Mouse (Mus musculus) liver, postnatal 0 days (tissue): Measurements from ENCODE around the gene Inpp5k. TPM values are rescaled to one million over a fixed set of nuclear protein-coding genes. Genes with fewer than 3 reads are reported as not detected.
A peak's percentile ranks its signal among the peaks of the same experiment; 100 is the strongest.

Experiments used
- ATAC-seq: fragments of 200-750 bp; cut with Nextera tagmentation; 2 replicates; pipeline ENCODE4 v1.8.0; 2017; ENCODE audit warnings: mild to moderate bottlenecking, moderate library complexity
- DNase-seq: peaks from one replicate; pipeline ENCODE4 v3.0.0-alpha.2; 2016
- H3K27ac ChIP-seq: fragments of 300-500 bp; sonication (generic); 2 replicates; pipeline ENCODE4 v1.5.1; 2014; ENCODE audit warnings: antibody characterized with exemption, moderate library complexity, mild to moderate bottlenecking, low read depth
- H3K27me3 ChIP-seq: fragments of 300-500 bp; sonication (generic); 2 replicates; pipeline ENCODE4 v1.6.1; 2014; ENCODE audit warnings: low read length, control low read depth, mixed read lengths; ENCODE audit not compliant: insufficient read depth
- H3K36me3 ChIP-seq: fragments of 300-500 bp; sonication (generic); replicated peaks from 2 replicates; pipeline ENCODE4 v1.6.1; 2014; ENCODE audit warnings: mild to moderate bottlenecking, control low read depth, low read length, moderate library complexity, mixed read lengths; ENCODE audit not compliant: insufficient read depth
- H3K4me1 ChIP-seq: fragments of 300-500 bp; sonication (generic); 2 replicates; pipeline ENCODE4 v1.6.1; 2014; ENCODE audit warnings: antibody characterized with exemption, mild to moderate bottlenecking, control low read depth; ENCODE audit not compliant: insufficient read depth
- H3K4me2 ChIP-seq: fragments of 300-500 bp; sonication (generic); 2 replicates; pipeline ENCODE4 v1.6.1; 2014; ENCODE audit warnings: low read depth, mild to moderate bottlenecking, low read length, moderate library complexity, mixed read lengths
- H3K4me3 ChIP-seq: fragments of 300-500 bp; sonication (generic); 2 replicates; pipeline ENCODE4 v1.5.1; 2014; ENCODE audit warnings: low read depth, low read length
- H3K9ac ChIP-seq: fragments of 300-500 bp; sonication (generic); replicated peaks from 2 replicates; pipeline ENCODE4 v1.6.1; 2014; ENCODE audit warnings: mild to moderate bottlenecking, moderate library complexity
- H3K9me3 ChIP-seq: fragments of 300-500 bp; sonication (generic); 2 replicates; pipeline ENCODE4 v1.6.1; 2016; ENCODE audit warnings: mild to moderate bottlenecking, control low read depth, low read length, mixed read lengths
- CTCF ChIP-seq: sonication (generic); IDR thresholded peaks from 2 replicates; pipeline ENCODE4 v1.5.1; 2016; ENCODE audit warnings: antibody characterized with exemption, low read depth
- EP300 ChIP-seq: IDR thresholded peaks from 2 replicates; pipeline ENCODE4 v1.6.1; 2016; ENCODE audit warnings: antibody characterized with exemption, low read depth, mild to moderate bottlenecking
- WGBS: fragments of 180-500 bp; shearing (Covaris S2); extraction: QIAGEN DNeasy Blood & Tissue Kit; methylation state at CpG from one replicate; pipeline ENCODE4 v1.1.7; 2014; ENCODE audit not compliant: insufficient replicate concordance; 5-methylcytosine and 5-hydroxymethylcytosine counted together
- polyA plus RNA-seq: library from polyadenylated mRNA; unstranded; fragments of >200 nt; fragmentation: Nextera tagmentation; extraction: Ambion mirVana; gene quantifications from 2 replicates; pipeline ENCODE4 v1.2.1, GENCODE M21; 2015

The Inpp5k gene
- polyA plus RNA-seq, 1 experiment from 2014 or later = 16.7 TPM

DNA sequence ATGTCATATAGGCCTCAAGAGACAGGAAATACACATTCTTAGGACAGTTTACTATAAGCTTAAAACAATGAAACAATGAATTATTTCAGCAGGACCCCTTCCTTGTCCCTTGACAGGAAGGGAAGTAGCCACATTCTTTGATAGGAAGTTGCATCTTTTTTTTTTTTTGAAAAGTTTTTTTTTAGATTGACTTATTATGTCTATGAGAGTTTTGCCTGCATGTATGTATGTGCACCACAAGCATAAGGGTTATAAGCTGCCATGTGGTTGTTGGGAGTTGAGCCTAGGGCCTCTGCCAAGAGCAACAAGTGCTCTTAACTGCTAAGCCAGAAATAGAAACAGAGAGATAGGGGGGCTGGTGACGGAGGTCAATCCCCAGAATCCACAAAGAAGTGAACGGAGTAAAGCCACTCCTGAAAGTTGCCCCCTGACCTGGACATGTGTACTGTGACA lies 6.7 kb upstream of the Inpp5k start:
- Histone ChIP-seq H3K4me3 (no peak overlapping the region), H3K36me3 (peaks cover 45% of the 10 kb centered on the region), H3K27ac (0 out of 2 replicates have a peak overlapping the region, but pooled peaks have one; percentile 61), H3K27me3 (no peaks in the 10 kb centered on the region), H3K9me3 (no peaks in the 10 kb centered on the region), H3K4me1 (peaks cover 3% of the 10 kb centered on the region; the same call in 1 of the 2 replicates), H3K4me2 (no peak overlapping the region), H3K9ac (no peak overlapping the region)
- DNase-seq (no peak), ATAC-seq (peak; percentile 29; the same call in 1 of the 2 replicates)
- TF ChIP-seq EP300 = no peak
- TF ChIP-seq CTCF = no peak
- WGBS = 29% methylated on average over 2 of the region's 2 CpGs

DNA sequence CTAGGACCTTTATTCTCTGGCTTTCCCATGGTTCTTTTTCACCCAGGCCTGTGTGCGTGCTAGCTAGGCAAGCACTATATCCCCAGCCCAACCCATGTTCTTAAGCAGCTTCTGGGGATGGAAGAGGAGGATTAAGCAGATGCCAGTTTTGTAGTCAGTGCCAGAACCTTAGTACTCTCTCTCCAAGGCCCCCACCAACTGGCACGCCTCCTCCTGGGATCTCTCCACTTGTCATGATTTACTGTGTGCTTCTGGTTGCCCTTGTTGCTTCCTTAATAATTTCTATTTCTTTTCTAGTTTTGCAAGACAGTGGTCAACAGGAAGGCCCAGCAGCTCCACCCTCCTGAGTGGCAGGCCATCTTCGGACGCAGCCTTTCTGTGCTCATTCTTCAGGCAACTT lies 5.0 kb upstream of the Inpp5k start:
- Histone ChIP-seq H3K27ac (no peak overlapping the region), H3K4me3 (no peak overlapping the region), H3K27me3 (no peaks in the 10 kb centered on the region), H3K9me3 (no peaks in the 10 kb centered on the region), H3K4me2 (no peak overlapping the region), H3K4me1 (peaks cover 8% of the 10 kb centered on the region; the same call in 1 of the 2 replicates), H3K9ac (no peak overlapping the region), H3K36me3 (peaks cover 28% of the 10 kb centered on the region)
- DNase-seq (no peak), ATAC-seq (no peak)
- WGBS = 85% methylated on average over 4 of the region's 4 CpGs
- TF ChIP-seq EP300 (no peak), CTCF (no peak)

DNA sequence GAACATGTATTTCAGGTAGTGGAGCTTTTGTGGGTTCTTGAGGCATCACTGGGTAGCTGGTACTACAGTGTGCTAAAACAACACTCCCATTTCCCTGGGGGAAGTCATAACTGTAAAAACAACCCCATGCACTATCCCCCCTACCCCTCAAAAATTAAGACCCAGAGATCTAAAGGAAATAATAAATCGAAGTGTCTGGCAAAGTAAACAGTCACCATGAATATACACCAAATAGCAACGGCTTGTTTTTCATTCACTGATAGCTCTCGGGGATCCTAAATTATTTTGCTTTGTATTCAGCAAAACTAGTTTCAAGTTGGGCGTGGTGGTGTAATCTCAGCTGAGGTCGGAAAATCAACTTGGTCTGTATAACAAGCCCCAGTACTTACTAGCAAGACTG lies 690 bp upstream of the Inpp5k start:
- TF ChIP-seq CTCF = no peak
- no peak for TF ChIP-seq EP300
- Histone ChIP-seq H3K27ac (peak overlapping the region; percentile 83), H3K9ac (peak overlapping the region; percentile 80), H3K4me1 (peaks cover 17% of the 10 kb centered on the region), H3K9me3 (no peaks in the 10 kb centered on the region), H3K4me3 (peak overlapping the region; percentile 76), H3K27me3 (no peaks in the 10 kb centered on the region), H3K36me3 (peaks cover 32% of the 10 kb centered on the region), H3K4me2 (peak overlapping the region; percentile 91)
- ATAC-seq = no peak
- DNase-seq = no peak
- 6% methylated on average over 5 of the region's 5 CpGs for WGBS

DNA sequence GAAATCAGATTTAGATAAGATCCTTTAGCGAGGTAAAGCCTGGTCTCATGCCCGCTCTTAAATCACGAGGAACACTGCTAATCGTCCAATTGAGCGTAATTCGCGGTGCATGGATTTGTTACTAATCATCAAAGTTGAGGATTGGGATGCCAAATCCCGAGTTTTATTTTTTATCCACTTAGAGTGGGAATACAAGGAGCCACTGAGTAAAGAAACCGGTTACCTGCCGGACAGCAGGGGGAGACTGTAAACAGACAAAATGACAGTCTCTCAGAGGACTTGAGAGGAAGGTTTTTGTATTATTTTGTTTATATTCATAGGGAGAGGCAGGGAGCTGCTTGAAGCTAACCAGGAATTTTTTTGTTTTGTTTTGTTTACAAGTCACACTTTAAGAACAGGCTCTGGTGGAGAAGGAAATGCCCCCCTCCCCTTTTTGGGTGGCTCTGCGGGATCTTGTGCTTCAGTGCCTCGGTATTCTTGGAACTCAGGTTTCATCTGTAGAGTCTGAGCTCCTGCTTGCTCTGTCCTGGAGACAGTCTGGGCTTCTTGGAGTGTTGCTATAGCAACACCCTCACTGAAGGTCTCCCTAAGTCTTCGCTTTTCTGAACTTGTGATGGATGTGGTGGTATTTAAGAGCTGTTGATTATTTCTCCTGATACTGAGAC lies 905 bp downstream of the Inpp5k start:
- WGBS = 12% methylated on average over 13 of the region's 13 CpGs
- H3K9ac ChIP-seq = peak overlapping the region; percentile 80
- peaks cover 32% of the 10 kb centered on the region for H3K4me1 ChIP-seq
- peak overlapping the region; percentile 91 for H3K4me2 ChIP-seq
- ATAC-seq (no peak), DNase-seq (no peak)
- no peaks in the 10 kb centered on the region for H3K9me3 ChIP-seq
- peak; percentile 65 for TF ChIP-seq CTCF
- TF ChIP-seq EP300 = no peak
- no peaks in the 10 kb centered on the region for H3K27me3 ChIP-seq
- H3K27ac ChIP-seq = peak overlapping the region; percentile 70
- H3K4me3 ChIP-seq = peak overlapping the region; percentile 76
- H3K36me3 ChIP-seq = peaks cover 27% of the 10 kb centered on the region

DNA sequence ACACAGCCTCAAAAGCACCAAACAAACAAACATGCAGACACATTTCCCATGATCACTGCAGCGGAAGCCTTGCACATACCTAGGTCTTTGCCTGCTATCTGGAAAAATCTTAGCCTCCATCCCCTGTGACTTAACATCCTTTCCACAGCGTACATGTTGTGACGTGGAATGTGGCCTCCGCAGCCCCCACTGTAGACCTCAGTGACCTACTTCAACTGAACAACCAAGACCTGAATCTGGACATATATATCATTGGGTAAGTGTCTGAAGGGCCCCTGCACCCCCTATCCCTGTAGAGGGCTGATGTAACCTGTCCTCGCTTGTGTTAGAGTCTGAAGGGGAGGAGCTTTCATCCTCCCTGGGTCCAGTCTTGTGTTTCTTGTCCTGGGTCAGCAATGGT lies 2.1 kb downstream of the Inpp5k start:
- H3K27ac ChIP-seq = no peak overlapping the region
- H3K4me1 ChIP-seq = peaks cover 33% of the 10 kb centered on the region
- no peaks in the 10 kb centered on the region for H3K27me3 ChIP-seq
- H3K9me3 ChIP-seq = no peaks in the 10 kb centered on the region
- H3K9ac ChIP-seq = no peak overlapping the region
- DNase-seq (no peak), ATAC-seq (no peak)
- TF ChIP-seq EP300 = no peak
- no peak for TF ChIP-seq CTCF
- no peak overlapping the region for H3K4me3 ChIP-seq
- WGBS = 86% methylated on average over 5 of the region's 5 CpGs
- peaks cover 19% of the 10 kb centered on the region for H3K36me3 ChIP-seq
- H3K4me2 ChIP-seq = 0 out of 2 replicates have a peak overlapping the region, but pooled peaks have one; percentile 91

DNA sequence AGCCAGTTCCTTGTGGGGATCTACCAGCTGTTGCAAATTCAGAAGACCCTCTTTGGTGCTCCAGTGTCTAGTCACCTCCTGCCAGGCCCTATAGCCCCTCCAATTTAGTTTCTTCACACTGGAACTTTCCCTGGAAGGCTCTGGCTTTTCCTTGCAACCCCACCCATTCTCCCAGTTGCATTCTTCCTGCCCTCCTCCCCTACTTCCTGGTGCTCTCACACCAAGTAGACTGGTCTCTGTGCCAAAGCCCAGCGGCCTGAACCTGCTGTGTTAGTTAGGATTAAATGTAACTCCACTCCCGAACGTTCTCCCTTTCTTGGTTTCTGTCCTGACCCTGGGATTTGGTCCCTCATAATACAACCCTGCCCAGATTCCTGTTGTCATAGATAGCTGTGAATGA lies 4.0 kb downstream of the Inpp5k start:
- ATAC-seq (no peak), DNase-seq (no peak)
- Histone ChIP-seq H3K4me3 (no peak overlapping the region), H3K36me3 (peaks cover 15% of the 10 kb centered on the region), H3K4me1 (peaks cover 33% of the 10 kb centered on the region), H3K4me2 (no peak overlapping the region; the same call in 1 of the 2 replicates), H3K9ac (no peak overlapping the region), H3K9me3 (no peaks in the 10 kb centered on the region), H3K27me3 (no peaks in the 10 kb centered on the region), H3K27ac (peak overlapping the region; percentile 7; the same call in 1 of the 2 replicates)
- 78% methylated on average over 3 of the region's 3 CpGs for WGBS
- no peak for TF ChIP-seq EP300
- no peak for TF ChIP-seq CTCF
